Mouse (Mus musculus): ENCODE measurements around the gene Aebp2.
"Not testable (repeated sequence)": the region's sequence is repeated elsewhere in the genome, so short reads cannot be mapped to it uniquely, and the experiment has no call there.

Gene Aebp2

GRCm38 (mm10) chr6:140622391-140623225, at the start of gene Aebp2:
TSS of gene Aebp2 (plus strand) at chr6:140622663.
- no peak for DNase-seq (ENCODE audit: low spot score)

DNA sequence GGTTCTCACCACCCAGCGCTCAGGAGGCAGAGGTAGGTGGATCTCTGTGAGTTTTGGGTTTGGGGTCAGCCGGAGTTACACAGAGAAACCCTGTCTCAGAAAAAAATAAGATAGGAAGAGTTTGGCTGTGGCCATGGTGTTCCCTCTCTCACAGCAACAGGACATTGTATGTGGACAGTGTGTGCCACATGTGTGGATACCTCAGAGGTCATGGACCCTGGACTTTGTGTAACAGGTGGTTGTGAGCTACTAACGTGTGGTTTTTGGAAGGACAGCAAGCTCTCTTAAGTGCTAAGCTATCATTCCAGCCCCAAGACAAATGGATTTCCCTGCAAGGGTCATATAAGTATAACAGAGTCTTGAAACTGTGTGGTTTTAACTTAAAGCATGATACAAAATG, 47.5 kb upstream of the Aebp2 start:
- DNase-seq (ENCODE audit: low spot score), result no peak

- no peak for DNase-seq (ENCODE audit: low spot score)
Observed at GRCm38 (mm10) chr6:140576133-140576532, 46.3 kb upstream of the Aebp2 start.

- peak; percentile 3 for DNase-seq (ENCODE audit: low spot score)
Observed at GRCm38 (mm10) chr6:140576961-140577821, 45.3 kb upstream of the Aebp2 start.

DNA sequence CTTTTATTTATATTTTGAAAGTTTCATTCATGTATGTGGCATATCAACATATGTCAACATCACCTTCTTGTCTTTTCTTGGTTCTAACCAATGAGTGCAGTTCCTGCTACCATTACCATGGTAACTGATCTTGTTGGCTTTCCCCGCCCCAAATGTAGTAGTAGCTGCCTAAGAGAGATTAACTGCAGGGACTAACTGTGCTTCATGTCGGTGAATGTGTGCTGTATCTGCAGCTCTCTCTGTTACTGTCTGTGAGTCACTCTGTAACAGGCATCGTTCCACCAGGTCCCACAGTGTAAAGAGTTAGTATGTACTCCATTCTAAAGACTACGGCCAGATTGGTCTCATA, 44.7 kb upstream of the Aebp2 start:
- DNase-seq (ENCODE audit: low spot score), result no peak

DNA sequence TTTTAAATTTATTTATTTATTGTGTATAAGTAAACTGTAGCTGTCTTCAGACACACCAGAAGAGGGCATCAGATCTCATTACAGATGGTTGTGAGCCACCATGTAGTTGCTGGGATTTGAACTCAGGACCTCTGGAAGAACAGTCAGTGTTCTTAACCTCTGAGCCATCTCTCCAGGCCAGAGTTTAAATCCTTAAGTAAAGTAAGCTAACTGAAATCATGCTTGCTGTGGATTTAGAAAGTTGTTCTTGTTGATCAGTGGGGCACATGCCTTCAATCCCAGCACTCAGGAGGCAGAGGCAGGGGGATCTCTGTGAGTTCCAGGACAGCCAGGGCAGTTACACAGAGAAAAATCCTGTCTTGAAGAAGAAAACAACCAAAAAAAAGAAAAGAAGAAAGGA, 43.5 kb upstream of the Aebp2 start:
- DNase-seq (ENCODE audit: low spot score), result not testable (repeated sequence)

DNA sequence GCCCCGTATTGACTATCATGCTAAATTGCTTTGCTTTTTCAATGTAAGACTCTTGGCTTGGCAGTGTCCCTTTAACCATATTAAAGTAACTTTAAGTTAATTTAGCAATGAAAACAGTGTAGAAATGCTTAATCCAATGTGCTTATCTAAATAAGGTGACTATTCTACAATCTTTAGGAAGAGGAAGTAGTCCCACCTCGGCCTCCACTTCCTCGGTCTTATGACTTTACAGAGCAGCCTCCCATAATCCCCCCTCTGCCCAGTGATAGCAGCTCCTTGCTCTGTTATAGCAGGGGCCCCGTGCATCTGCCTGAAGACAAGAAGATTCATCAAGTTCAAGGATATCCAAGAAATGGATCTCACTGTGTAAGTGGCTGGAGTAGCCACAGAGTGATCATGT, 42.3 kb upstream of the Aebp2 start:
- no peak for DNase-seq (ENCODE audit: low spot score)

GRCm38 (mm10) chr6:140586714-140587259, 35.7 kb upstream of the Aebp2 start:
- DNase-seq (ENCODE audit: low spot score), result no peak

DNA sequence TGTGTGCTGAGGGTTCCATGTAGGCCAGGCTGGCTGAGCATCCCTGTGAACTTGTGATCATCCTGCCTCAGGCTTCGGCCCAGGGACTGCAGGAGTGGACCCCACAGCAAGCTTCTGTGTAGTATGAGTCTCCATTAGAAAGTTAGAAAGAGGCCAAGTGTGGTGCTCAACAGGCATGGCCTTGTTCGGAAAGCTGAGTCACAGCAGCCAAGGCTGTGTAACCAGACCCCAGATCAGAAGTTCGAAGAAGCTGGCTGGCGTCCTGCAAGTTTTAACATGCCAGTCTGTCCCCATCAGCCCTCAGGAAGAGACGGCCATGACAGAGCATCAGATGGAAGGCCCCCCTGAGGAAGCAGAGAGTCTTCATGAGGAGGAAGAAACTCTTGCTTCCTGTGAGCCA, 31.1 kb upstream of the Aebp2 start:
- no peak for DNase-seq (ENCODE audit: low spot score)

DNA sequence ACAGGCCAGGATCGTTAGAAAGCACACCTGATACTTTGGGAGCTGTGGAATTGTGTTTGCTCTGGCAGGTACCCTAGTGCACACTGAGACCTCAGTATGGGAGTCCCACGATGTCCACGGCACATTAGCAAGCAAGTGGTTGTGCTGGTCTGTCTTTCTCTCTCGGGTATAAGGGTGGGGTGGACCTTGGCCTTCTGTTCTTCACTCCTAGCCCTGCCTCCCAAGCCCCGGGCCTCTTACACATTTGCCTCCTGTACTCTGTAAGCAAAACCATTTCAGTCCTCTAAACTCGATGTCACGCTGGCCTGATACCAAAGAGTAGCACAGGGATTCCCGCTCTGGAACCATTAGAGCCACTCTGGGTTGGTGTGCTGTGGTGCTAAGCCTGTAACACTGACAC, 29.8 kb upstream of the Aebp2 start:
- no peak for DNase-seq (ENCODE audit: low spot score)

DNA sequence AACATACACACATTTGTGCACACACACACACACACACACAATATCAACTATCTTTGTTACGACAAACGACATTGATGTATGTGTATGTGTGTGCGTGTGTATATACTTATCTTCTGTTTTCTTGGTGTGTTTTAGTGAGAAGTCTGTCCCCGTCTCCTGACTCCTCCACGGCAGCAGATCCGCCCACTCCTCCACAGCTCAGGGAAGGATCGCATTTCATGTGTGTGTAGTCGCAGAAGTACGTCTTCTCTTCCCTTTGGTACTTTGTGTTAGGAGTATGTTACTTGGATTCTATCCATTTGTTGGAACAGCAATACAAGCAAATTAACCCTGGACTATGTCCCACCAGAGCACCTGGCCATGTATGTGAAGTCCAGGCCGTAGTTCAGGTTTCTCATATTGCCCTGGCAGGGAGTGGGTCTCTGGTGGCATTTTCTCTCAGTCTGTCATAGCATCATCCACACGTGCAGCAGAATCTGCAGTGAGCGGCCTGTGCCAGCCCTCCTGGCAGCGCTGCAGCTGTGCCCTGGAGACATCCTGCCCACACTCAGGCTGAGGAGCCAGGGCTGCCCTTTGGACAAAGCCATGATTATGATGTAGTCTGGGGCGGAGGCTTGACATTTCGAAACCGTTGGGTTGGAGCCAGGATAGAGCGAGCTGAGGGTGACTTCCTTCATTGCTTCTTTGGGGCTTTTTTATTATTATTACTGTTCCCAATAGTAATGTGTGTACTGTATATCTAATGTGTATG, 28.9 kb upstream of the Aebp2 start:
- no peak for DNase-seq (ENCODE audit: low spot score)

GRCm38 (mm10) chr6:140595551-140595950, 26.9 kb upstream of the Aebp2 start:
- DNase-seq (ENCODE audit: low spot score), result not testable (repeated sequence)

GRCm38 (mm10) chr6:140597381-140598329, 24.8 kb upstream of the Aebp2 start:
- no peak for DNase-seq (ENCODE audit: low spot score)

- DNase-seq (ENCODE audit: low spot score), result no peak
Observed at GRCm38 (mm10) chr6:140598516-140598915, 23.9 kb upstream of the Aebp2 start.

- DNase-seq (ENCODE audit: low spot score), result no peak
Observed at GRCm38 (mm10) chr6:140599337-140599736, 23.1 kb upstream of the Aebp2 start.

- not testable (repeated sequence) for DNase-seq (ENCODE audit: low spot score)
Observed at GRCm38 (mm10) chr6:140600671-140601070, 21.8 kb upstream of the Aebp2 start.

- DNase-seq (ENCODE audit: low spot score), result no peak
Observed at GRCm38 (mm10) chr6:140601175-140601574, 21.3 kb upstream of the Aebp2 start.

DNA sequence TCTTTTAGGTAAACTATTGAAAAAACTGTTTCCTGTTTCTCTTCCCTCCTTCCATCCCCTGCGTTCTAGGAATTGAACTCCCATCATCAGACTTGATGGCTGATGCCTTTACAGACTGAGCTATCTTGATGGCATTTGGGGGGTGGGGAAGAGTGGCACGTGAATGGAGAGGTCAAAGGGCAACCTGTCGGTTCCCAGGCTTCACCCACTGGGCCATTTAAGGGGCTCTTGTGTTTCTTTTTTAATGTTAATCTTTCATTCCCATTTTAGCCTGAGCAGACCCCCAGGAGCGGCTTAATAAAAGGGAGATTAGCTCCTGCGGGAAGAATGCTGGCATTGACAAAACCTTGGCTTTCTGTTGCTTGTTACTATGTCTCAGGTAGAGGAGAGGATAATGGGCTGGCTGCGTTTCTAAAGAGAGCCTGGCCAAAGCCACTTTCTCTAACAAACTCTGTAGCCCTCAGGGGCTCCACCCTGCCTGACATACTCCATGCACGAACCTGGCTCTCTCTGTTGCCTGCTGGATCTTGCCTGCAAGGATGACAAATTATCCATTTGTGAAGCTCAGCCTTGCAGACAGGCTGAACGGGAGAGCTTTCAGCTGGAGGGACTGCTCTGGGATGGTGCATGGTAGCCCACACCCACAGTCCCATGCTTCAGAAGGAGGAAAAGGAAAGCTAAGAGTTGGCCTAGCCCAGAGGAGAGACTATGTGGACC, 19.1 kb upstream of the Aebp2 start:
- DNase-seq (ENCODE audit: low spot score), result no peak

GRCm38 (mm10) chr6:140605173-140605572, 17.3 kb upstream of the Aebp2 start:
- not testable (repeated sequence) for DNase-seq (ENCODE audit: low spot score)

DNA sequence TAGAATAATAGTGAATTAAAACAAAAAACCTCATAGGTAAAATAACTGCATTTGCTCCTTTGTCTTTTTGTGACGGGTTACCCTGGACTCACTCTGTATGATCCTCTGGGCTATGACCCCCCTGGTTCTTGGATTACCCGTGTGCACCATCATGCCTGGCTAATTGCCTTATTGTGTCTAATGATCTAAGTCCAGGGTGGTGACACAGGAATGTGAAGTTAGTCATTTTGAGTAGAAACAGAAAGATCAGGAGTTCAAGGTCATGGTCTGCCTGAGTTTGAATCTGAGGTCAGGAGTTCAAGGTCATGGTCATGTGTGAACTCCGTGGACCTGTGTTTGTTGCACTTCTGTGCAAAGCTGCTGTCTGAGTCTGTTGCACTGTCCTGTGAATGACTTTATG, 16.7 kb upstream of the Aebp2 start:
- DNase-seq (ENCODE audit: low spot score), result no peak

All from ovary, postnatal 10 days (tissue).